Mouse (Mus musculus) left cerebral cortex, postnatal 25 days (tissue): ENCODE data around the gene Gm20873. TPM values are rescaled to one million over a fixed set of nuclear protein-coding genes. Genes with fewer than 3 reads are reported as not detected.
"Not testable (repeated sequence)": the region's sequence is repeated elsewhere in the genome, so short reads cannot be mapped to it uniquely, and the experiment has no call there.

Experiments
- DNase-seq, 2 experiments: peaks; one replicate each; pipeline ENCODE4 v3.0.0; 2022; ENCODE audit warnings: low spot score in 2 of 2, mixed read lengths in 1 of 2
- intact Hi-C: fragments of 180-260 bp; cut with DNase I; formaldehyde crosslinking; loops from one replicate; pipeline ENCODE4 v1.15.1; 2025
- total RNA-seq, 2 experiments: library from RNA; stranded (reverse); gene quantifications; 2 replicates each; pipeline ENCODE4 v1.2.3; 2021

Gm20873 gene
- total RNA-seq, result not detected

- intact Hi-C loops, result not testable (repeated sequence)
These were observed at the start of gene Gm20873 for GRCm38 (mm10) chrY:6266798-6267197. Gene Gm20873, plus strand, starts transcription at chrY:6267098.

GRCm38 (mm10) chrY:6237895-6238294 is 29.0 kb upstream of the Gm20873 start, which contains the start of gene Gm21746:
Gene Gm21746, minus strand, starts transcription at chrY:6237995.
- intact Hi-C loops, DNase-seq: not testable (repeated sequence)

More at GRCm38 (mm10) chrY:6266798-6267197, at the start of gene Gm20873:
- not testable (repeated sequence) for DNase-seq

Other genes with a start within 250 kb of the Gm20873 start
- gene Gm21746, start 29.1 kb upstream of the Gm20873 start, total RNA-seq, result not detected